Mouse (Mus musculus) hindbrain, embryonic 12.5 days (tissue): ENCODE results near the gene Hspa1l. TPM values are rescaled to one million over a fixed set of nuclear protein-coding genes. Genes with fewer than 3 reads are reported as not detected.
A peak's percentile ranks its signal among the peaks of the same experiment; 100 is the strongest.

Experiments
- ATAC-seq: fragments of 200-750 bp; cut with Nextera tagmentation; 2 replicates; pipeline ENCODE4 v1.8.0; 2017; ENCODE audit warnings: moderate TSS enrichment; ENCODE audit not compliant: low FRiP score
- H3K27ac ChIP-seq: fragments of 300-500 bp; sonication (generic); 2 replicates; pipeline ENCODE4 v1.5.1; 2016; ENCODE audit warnings: mild to moderate bottlenecking
- H3K27me3 ChIP-seq: fragments of 300-500 bp; sonication (generic); 2 replicates; pipeline ENCODE4 v1.6.1; 2016; ENCODE audit warnings: mild to moderate bottlenecking
- H3K36me3 ChIP-seq: fragments of 300-500 bp; sonication (generic); 2 replicates; pipeline ENCODE4 v1.6.1; 2016; ENCODE audit warnings: mild to moderate bottlenecking
- H3K4me1 ChIP-seq: fragments of 300-500 bp; sonication (generic); 2 replicates; pipeline ENCODE4 v1.6.1; 2016
- H3K4me2 ChIP-seq: fragments of 300-500 bp; sonication (generic); replicated peaks from 2 replicates; pipeline ENCODE4 v1.6.1; 2016; ENCODE audit warnings: mild to moderate bottlenecking
- H3K4me3 ChIP-seq: fragments of 300-500 bp; sonication (generic); 2 replicates; pipeline ENCODE4 v1.5.1; 2016; ENCODE audit warnings: mild to moderate bottlenecking
- H3K9ac ChIP-seq: fragments of 300-500 bp; sonication (generic); 2 replicates; pipeline ENCODE4 v1.6.1; 2016; ENCODE audit warnings: mild to moderate bottlenecking, moderate library complexity
- H3K9me3 ChIP-seq: fragments of 300-500 bp; sonication (generic); replicated peaks from 2 replicates; pipeline ENCODE4 v1.6.1; 2016; ENCODE audit warnings: mild to moderate bottlenecking
- WGBS: fragments of 180-500 bp; shearing (Covaris S2); methylation state at CpG from one replicate; pipeline ENCODE4 v1.1.7; 2016; 5-methylcytosine and 5-hydroxymethylcytosine counted together
- polyA plus RNA-seq: library from polyadenylated mRNA; unstranded; fragments of >200 nt; fragmentation: Nextera tagmentation; extraction: Ambion mirVana; gene quantifications from 2 replicates; pipeline ENCODE4 v1.2.1, GENCODE M21; 2016

Gene Hspa1l
- polyA plus RNA-seq, 1 experiment from 2014 or later, result 1.3 TPM

DNA sequence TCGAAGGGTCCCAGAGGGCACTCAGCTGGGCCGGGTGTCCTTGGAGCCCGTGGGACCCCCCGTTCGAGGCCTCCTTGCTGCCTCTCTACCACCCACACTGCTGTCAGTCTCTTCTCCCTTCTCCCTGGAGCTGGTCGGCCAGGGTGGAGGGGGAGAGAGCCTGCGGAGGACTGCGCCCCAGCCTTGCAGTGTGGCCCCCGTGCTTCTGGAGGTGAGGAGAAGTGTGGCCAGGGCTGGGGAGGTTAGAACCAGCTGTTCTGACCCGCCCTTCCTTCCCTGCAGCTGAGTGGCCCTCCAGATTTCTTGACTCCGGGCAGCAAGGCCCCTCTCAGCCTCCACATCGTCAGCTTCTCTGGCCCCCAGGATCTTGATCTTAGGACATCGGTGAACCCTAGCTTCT lies 51.8 kb downstream of the Hspa1l start:
- Histone ChIP-seq H3K27ac (no peak overlapping the region), H3K9ac (peak overlapping the region; percentile 14; the same call in 1 of the 2 replicates), H3K4me2 (no peak overlapping the region), H3K27me3 (no peaks in the 10 kb centered on the region; the same call in 1 of the 2 replicates), H3K36me3 (no peaks in the 10 kb centered on the region), H3K4me1 (peaks cover 28% of the 10 kb centered on the region), H3K9me3 (no peaks in the 10 kb centered on the region), H3K4me3 (no peak overlapping the region)
- 71% methylated on average over 13 of the region's 13 CpGs for WGBS
- ATAC-seq, result no peak

DNA sequence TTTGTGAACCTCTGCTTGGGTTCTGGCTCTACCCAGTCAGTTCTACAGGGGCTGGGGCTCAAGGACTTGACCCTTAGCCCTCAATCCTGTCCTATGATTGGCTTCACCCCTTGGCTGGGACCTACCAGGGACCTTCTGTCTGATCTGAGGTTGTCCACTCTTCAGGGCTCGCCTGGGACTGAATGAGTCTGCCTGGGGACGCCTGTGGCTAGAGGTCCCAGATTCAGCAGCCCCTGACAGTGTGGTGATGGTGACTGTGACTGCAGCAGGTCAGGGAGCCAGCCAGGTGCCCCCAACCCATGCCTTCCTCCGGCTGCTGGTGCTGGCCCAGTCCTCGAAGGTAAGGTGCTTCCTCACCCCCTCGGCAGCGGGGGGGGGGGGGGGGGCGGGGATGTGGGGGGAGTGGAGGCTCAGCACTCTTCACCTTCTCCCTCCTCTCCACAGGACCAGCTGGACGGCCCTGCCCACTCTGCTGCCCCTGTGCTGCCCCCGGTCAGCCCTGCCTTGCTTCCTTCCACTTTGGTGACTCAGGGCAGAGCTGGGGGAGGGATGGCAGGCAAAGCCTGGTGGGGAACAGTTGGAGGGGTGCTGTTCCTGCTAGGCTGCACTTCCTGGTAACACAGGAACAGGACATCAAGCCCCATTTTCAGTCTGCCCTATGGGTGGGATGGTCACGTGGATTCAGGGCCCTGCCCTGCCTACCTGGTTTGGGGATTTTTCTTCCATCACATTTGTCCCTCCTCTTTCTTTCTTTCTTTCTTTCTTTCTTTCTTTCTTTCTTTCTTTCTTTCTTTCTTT lies 52.4 kb downstream of the Hspa1l start:
- H3K27ac ChIP-seq, result no peak overlapping the region
- H3K9me3 ChIP-seq, result no peaks in the 10 kb centered on the region
- no peak for ATAC-seq
- no peak overlapping the region for H3K4me2 ChIP-seq
- WGBS, result 49% methylated on average over 9 of the region's 10 CpGs
- H3K4me1 ChIP-seq, result peaks cover 32% of the 10 kb centered on the region
- no peak overlapping the region for H3K4me3 ChIP-seq
- H3K27me3 ChIP-seq, result no peaks in the 10 kb centered on the region; the same call in 1 of the 2 replicates
- H3K36me3 ChIP-seq, result no peaks in the 10 kb centered on the region
- no peak overlapping the region for H3K9ac ChIP-seq

DNA sequence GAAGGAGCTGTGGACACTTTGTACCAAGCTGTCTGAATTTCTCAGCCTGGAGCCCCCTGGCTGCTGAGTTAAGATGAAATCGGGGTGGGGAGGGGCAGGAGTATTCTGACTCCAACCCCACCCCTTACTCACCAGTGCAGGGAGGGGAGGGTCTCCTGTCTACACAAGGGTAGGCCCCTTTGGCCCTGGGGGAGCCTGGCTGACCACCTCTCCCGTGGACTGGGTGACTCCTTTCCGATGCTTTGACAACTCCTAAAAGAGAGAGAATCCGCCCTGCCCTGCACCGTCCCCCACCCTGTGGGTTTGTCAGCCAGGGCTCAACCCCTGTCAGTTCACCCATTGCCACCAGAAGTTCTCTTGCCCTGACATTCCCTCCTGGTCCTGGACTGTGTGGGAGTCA lies 53.7 kb downstream of the Hspa1l start:
- no peak overlapping the region for H3K4me2 ChIP-seq
- H3K27me3 ChIP-seq, result no peaks in the 10 kb centered on the region; the same call in 1 of the 2 replicates
- peaks cover 35% of the 10 kb centered on the region for H3K4me1 ChIP-seq
- no peak for ATAC-seq
- 80% methylated on average over 5 of the region's 5 CpGs for WGBS
- H3K27ac ChIP-seq, result no peak overlapping the region
- H3K4me3 ChIP-seq, result no peak overlapping the region
- H3K9me3 ChIP-seq, result no peaks in the 10 kb centered on the region
- no peaks in the 10 kb centered on the region for H3K36me3 ChIP-seq
- H3K9ac ChIP-seq, result no peak overlapping the region

DNA sequence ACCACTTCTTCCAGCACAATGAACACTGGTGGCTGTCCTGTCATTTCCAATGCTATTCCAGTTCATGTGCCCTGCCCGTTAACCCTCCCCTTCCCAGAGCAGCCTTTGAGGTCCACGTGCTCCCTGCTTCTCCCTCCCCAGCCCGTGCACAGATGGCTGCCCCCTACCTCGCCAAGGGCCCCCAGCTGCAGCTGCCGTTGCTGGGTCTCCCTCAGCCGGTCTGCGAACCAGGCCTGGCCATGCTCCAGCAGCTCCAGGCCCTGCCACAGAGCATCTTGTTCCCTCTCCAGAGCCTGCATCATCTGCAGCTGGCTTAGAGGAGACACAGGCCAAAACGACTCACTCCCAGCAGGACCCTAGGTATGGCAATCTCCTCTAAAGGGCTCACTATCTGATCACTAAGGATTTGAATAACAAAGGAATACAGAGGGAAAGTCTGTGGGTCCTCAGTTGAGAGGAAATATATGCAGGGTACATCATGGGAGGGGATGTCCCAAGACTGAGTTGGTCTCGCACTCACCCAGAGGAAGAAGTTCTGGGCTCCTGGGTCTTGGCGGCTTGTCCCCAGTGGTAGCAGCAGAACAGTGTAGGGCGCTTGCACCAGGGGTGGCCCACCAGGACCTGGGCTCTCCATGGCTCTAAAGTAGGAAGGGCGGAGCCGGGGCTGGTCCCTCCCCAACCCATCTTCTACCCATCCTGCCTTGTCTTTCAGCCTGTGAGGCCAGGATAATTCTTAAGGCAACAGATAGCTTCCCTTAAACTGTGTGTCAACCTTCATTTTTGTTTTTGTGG lies 55.0 kb downstream of the Hspa1l start, which contains the start of gene Sapcd1:
Gene Sapcd1 (minus strand): TSS at position 740 of the 792 bp plus-strand sequence.
- H3K4me2 ChIP-seq, result peak within 1 kb of the TSS; percentile 20; the same call in 1 of the 2 replicates
- peaks cover 27% of the 10 kb centered on the region for H3K4me1 ChIP-seq
- H3K27ac ChIP-seq, result peak within 1 kb of the TSS; percentile 64

DNA sequence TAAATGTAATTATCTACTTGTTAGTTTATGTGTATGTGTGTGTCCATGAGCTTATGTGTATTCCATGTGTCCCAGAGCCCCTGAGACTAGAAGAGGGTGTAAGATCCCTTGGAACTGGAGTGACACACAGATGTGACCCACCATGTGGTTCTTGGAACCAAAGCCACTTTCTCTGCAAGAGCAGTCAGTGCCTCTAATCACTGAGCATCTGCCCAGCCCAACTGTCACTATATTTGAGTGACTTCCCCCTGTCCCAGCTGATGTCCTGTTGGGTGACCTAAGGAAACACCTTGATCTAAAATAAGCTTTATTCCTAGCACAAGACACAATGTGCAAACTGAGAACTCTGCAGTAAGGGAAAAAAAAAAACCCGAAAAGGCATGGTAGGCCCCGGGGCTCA lies 55.8 kb downstream of the Hspa1l start:
- Histone ChIP-seq H3K4me2 (no peak overlapping the region), H3K4me1 (peaks cover 27% of the 10 kb centered on the region), H3K9ac (no peak overlapping the region), H3K9me3 (no peaks in the 10 kb centered on the region), H3K4me3 (no peak overlapping the region), H3K36me3 (no peaks in the 10 kb centered on the region), H3K27ac (no peak overlapping the region), H3K27me3 (no peaks in the 10 kb centered on the region; the same call in 1 of the 2 replicates)
- ATAC-seq, result no peak
- 74% methylated on average over 2 of the region's 2 CpGs for WGBS

More for the DNA sequence above, 55.0 kb downstream of the Hspa1l start, which contains the start of gene Sapcd1:
- Histone ChIP-seq H3K27me3 (no peaks in the 10 kb centered on the region; the same call in 1 of the 2 replicates), H3K4me3 (no peak within 1 kb of the TSS), H3K9me3 (no peaks in the 10 kb centered on the region), H3K36me3 (no peaks in the 10 kb centered on the region), H3K9ac (peak within 1 kb of the TSS; percentile 27; the same call in 1 of the 2 replicates)
- peak; percentile 74 for ATAC-seq
- 33% methylated on average over 13 of the region's 13 CpGs for WGBS

Other genes starting within 250 kb of the Hspa1l start
- gene C4b, start 228.8 kb upstream of the Hspa1l start, polyA plus RNA-seq, result not detected in 2 replicates
- gene Cyp21a1, start 168.1 kb upstream of the Hspa1l start, polyA plus RNA-seq, result not detected in 2 replicates
- 25.0 and 26.7 TPM in 2 replicates for gene Stk19, start 135.8 kb upstream of the Hspa1l start, polyA plus RNA-seq
- 62.5 and 70.2 TPM in 2 replicates for gene Dxo, start 135.7 kb upstream of the Hspa1l start, polyA plus RNA-seq
- gene Skiv2l, start 122.5 kb upstream of the Hspa1l start, polyA plus RNA-seq, result 64.9 and 65.8 TPM in 2 replicates
- 95.2 and 111 TPM in 2 replicates for gene Nelfe, start 122.3 kb upstream of the Hspa1l start, polyA plus RNA-seq
- gene Cfb, start 110.2 kb upstream of the Hspa1l start, polyA plus RNA-seq, result 2.2 TPM in 2 replicates
- gene Zbtb12, start 93.2 kb upstream of the Hspa1l start, polyA plus RNA-seq, result 12.0 and 12.8 TPM in 2 replicates
- 0.10 and 0.29 TPM in 2 replicates for gene Gm20547, start 90.7 kb upstream of the Hspa1l start, polyA plus RNA-seq
- gene C2, start 74.4 kb upstream of the Hspa1l start, polyA plus RNA-seq, result 1.4 and 2.6 TPM in 2 replicates
- gene Ehmt2, start 74.2 kb upstream of the Hspa1l start, polyA plus RNA-seq, result 110 and 113 TPM in 2 replicates
- gene Slc44a4, start 58.2 kb upstream of the Hspa1l start, polyA plus RNA-seq, result 0.13 and 0.15 TPM in 2 replicates
- gene Neu1, start 41.5 kb upstream of the Hspa1l start, polyA plus RNA-seq, result 25.2 and 28.2 TPM in 2 replicates
- gene Hspa1b, start 13.5 kb upstream of the Hspa1l start, polyA plus RNA-seq, result 0.08 and 0.25 TPM in 2 replicates
- 0.99 TPM in 1 of 2 replicates, not detected in the other for gene Gm20481, start 2.8 kb upstream of the Hspa1l start, polyA plus RNA-seq
- gene Hspa1a, start 547 bp upstream of the Hspa1l start, polyA plus RNA-seq, result 2.2 and 3.1 TPM in 2 replicates
- 128 and 158 TPM in 2 replicates for gene Lsm2, start 9.2 kb downstream of the Hspa1l start, polyA plus RNA-seq
- gene Vars, start 28.3 kb downstream of the Hspa1l start, polyA plus RNA-seq, result 109 and 110 TPM in 2 replicates
- 0.12 and 0.20 TPM in 2 replicates for gene Vwa7, start 43.9 kb downstream of the Hspa1l start, polyA plus RNA-seq
- gene Sapcd1, start 55.3 kb downstream of the Hspa1l start, polyA plus RNA-seq, result 2.4 and 3.6 TPM in 2 replicates
- 3.0 and 3.1 TPM in 2 replicates for gene Msh5, start 74.0 kb downstream of the Hspa1l start, polyA plus RNA-seq
- 157 and 159 TPM in 2 replicates for gene Clic1, start 77.3 kb downstream of the Hspa1l start, polyA plus RNA-seq
- gene Ddah2, start 86.3 kb downstream of the Hspa1l start, polyA plus RNA-seq, result 512 and 517 TPM in 2 replicates
- not detected in 2 replicates for gene Ly6g6c, start 92.7 kb downstream of the Hspa1l start, polyA plus RNA-seq
- 0.46 and 0.52 TPM in 2 replicates for gene Mpig6b, start 93.5 kb downstream of the Hspa1l start, polyA plus RNA-seq
- not detected in 2 replicates for gene Ly6g6e, start 104.2 kb downstream of the Hspa1l start, polyA plus RNA-seq
- 2.1 and 2.3 TPM in 2 replicates for gene Ly6g6d, start 105.4 kb downstream of the Hspa1l start, polyA plus RNA-seq
- 0.47 and 0.62 TPM in 2 replicates for gene Ly6g6f, start 112.9 kb downstream of the Hspa1l start, polyA plus RNA-seq
- gene Abhd16a, start 116.6 kb downstream of the Hspa1l start, polyA plus RNA-seq, result 78.6 and 81.1 TPM in 2 replicates
- not detected in 2 replicates for gene Ly6g5c, start 135.6 kb downstream of the Hspa1l start, polyA plus RNA-seq
- gene Ly6g5b, start 142.7 kb downstream of the Hspa1l start, polyA plus RNA-seq, result 1.4 and 1.5 TPM in 2 replicates
- 19.8 and 20.8 TPM in 2 replicates for gene Gpank1, start 148.8 kb downstream of the Hspa1l start, polyA plus RNA-seq
- 237 and 276 TPM in 2 replicates for gene Csnk2b, start 149.3 kb downstream of the Hspa1l start, polyA plus RNA-seq
- gene D17H6S53E, start 153.7 kb downstream of the Hspa1l start, polyA plus RNA-seq, result 7.3 and 7.7 TPM in 2 replicates
- gene Apom, start 159.3 kb downstream of the Hspa1l start, polyA plus RNA-seq, result 0.39 TPM in 1 of 2 replicates, not detected in the other
- 87.9 and 88.3 TPM in 2 replicates for gene Bag6, start 162.5 kb downstream of the Hspa1l start, polyA plus RNA-seq
- 206 and 213 TPM in 2 replicates for gene Prrc2a, start 192.2 kb downstream of the Hspa1l start, polyA plus RNA-seq
- 7.8 and 7.9 TPM in 2 replicates for gene Aif1, start 203.4 kb downstream of the Hspa1l start, polyA plus RNA-seq
- gene Lst1, start 215.7 kb downstream of the Hspa1l start, polyA plus RNA-seq, result 6.1 and 6.9 TPM in 2 replicates
- 0.54 and 0.81 TPM in 2 replicates for gene Ltb, start 221.7 kb downstream of the Hspa1l start, polyA plus RNA-seq
- gene Tnf, start 229.3 kb downstream of the Hspa1l start, polyA plus RNA-seq, result 0.14 TPM in 1 of 2 replicates, not detected in the other
- not detected in 2 replicates for gene Lta, start 232.6 kb downstream of the Hspa1l start, polyA plus RNA-seq
- gene Gm16181, start 248.1 kb downstream of the Hspa1l start, polyA plus RNA-seq, result 0.62 TPM in 1 of 2 replicates, not detected in the other